Comparison of ENCODE assay signal across 8 mouse cellular contexts in the genomic region with DNA sequence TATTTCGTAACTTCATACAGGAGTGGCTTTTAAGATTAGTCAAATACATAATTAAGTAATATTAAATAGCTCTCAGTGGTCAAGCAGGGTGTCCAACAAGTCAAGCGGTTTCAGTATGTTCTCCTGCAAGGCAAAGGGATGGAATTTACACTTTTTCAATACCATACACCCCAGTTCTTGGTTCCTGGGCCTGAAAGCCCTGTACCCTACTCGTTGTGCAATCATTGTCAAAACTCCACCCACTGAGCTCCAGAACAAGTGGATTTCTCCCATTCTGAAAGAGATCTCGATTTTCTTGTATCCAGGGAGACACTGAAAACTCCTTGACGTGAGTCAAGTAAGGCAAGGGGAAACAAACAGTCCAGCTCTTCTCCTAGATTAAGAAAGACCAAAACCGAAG. TPM values are rescaled to one million over a fixed set of nuclear protein-coding genes. Genes with fewer than 3 reads are reported as not detected.
A peak's percentile ranks its signal among the peaks of the same experiment; 100 is the strongest.
DNase-seq lines count a peak whose midpoint lies in the region; ATAC-seq and TF ChIP-seq lines count a peak whose summit lies in the region.

No protein-coding gene starts in this region.

- WGBS in hindbrain, embryonic 13.5 days: 44% methylated on average over 6 of the region's 6 CpGs

- H3K4me2 ChIP-seq in hindbrain, embryonic 13.5 days: peak overlapping the region; percentile 77

- no peak for TF ChIP-seq POLR2A in cortical plate, adult 2 months (IDR thresholded peaks at IDR 0.05; ENCODE audit: extremely low read depth, insufficient read depth, low read length)

- H3K27ac ChIP-seq in gastrocnemius, adult 2 months: peak overlapping the region; percentile 89
- H3K27ac ChIP-seq in cortical plate, adult 2 months (ENCODE audit: insufficient read depth, low read length): no peak overlapping the region
- H3K27ac ChIP-seq in hindbrain, embryonic 13.5 days: no peak overlapping the region

- no peaks in the 10 kb centered on the region for H3K27me3 ChIP-seq in hindbrain, embryonic 13.5 days

- intact Hi-C loops in gastrocnemius, adult 2 months (cut with DNase I): loop anchor here (5.0 kb wide), 1 partner anchor 66 kb away; a partner anchor contains a TSS
- intact Hi-C loops in gastrocnemius, postnatal 36 days (cut with DNase I): no loop called here

- peak overlapping the region; percentile 84 for H3K4me3 ChIP-seq in gastrocnemius, adult 2 months
- peak overlapping the region; percentile 94 for H3K4me3 ChIP-seq in cortical plate, adult 2 months (ENCODE audit: insufficient read depth, low read length)
- H3K4me3 ChIP-seq in hindbrain, embryonic 13.5 days: peak overlapping the region; percentile 57

- no peaks in the 10 kb centered on the region for H3K36me3 ChIP-seq in hindbrain, embryonic 13.5 days

- DNase-seq in gastrocnemius, adult 2 months: no peak
- DNase-seq in gastrocnemius, postnatal 36 days: no peak
- peak; percentile 56 for DNase-seq in lung, postnatal 25 days (ENCODE audit: low spot score)
- no peak for DNase-seq in thymus, adult 18-20 months
- no peak for DNase-seq in left cerebral cortex, adult 18-20 months (ENCODE audit: low spot score in 2 of 2)
- DNase-seq in layer of hippocampus, adult 9-11 months: no peak

- no peak for TF ChIP-seq CTCF in gastrocnemius, adult 2 months (IDR thresholded peaks at IDR 0.05)
- no peak for TF ChIP-seq CTCF in cortical plate, adult 2 months (IDR thresholded peaks at IDR 0.05; ENCODE audit: extremely low read depth, insufficient read depth, low read length)

- H3K9me3 ChIP-seq in hindbrain, embryonic 13.5 days: no peaks in the 10 kb centered on the region

- no peak for ATAC-seq in hindbrain, embryonic 13.5 days (ENCODE audit: low FRiP score)

- H3K4me1 ChIP-seq in cortical plate, adult 2 months (ENCODE audit: control insufficient read depth, insufficient read depth, low read length): no peaks in the 10 kb centered on the region
- H3K4me1 ChIP-seq in hindbrain, embryonic 13.5 days (replicated peaks): peaks cover 6% of the 10 kb centered on the region; the same call in 1 of the 2 replicates

- peak overlapping the region; percentile 76; the same call in 1 of the 2 replicates for H3K9ac ChIP-seq in hindbrain, embryonic 13.5 days

RNA-seq across cellular contexts. Expression of a gene that starts 1.2 kb away (rescaled TPM):
- total RNA-seq in gastrocnemius, adult 2 months (2021): 1 to 10 TPM; 8.1 to 8.9 TPM
- total RNA-seq in gastrocnemius, postnatal 36 days (2021): 1 to 10 TPM; 6.4 to 9.4 TPM
- polyA plus RNA-seq in cortical plate, adult 2 months (2012; rRNA removed): 15.6 and 16.0 TPM in 2 replicates
- 13.3 and 14.1 TPM in 2 replicates for polyA plus RNA-seq in hindbrain, embryonic 13.5 days (2015; fragmentation: Nextera tagmentation; extraction: Ambion mirVana)
- 10 to 100 TPM; 18.8 to 19.5 TPM for total RNA-seq in left cerebral cortex, adult 18-20 months (2021)
